Mouse (Mus musculus): ENCODE measurements around the gene Ssbp3.

Gene Ssbp3

DNA sequence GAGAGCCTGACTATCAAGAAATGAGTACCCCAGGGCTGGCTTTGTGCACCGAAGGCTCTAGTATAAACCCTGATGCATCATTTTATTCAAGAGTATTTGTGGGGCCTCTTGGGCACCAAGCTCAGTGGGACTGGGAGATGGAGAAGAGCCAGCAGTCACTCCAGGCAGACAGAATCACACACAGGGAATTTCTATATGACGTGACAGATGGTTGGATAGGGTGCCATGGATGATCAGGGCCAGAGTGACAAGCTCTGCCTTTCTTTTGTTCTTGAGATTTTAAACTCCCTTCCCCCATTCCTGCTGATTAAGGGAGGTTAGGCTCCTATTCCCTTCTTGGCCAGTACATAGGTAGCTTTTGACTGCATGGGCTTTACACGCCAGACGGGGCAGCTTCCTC is 74.8 kb downstream of the Ssbp3 start:
- no peak for DNase-seq (ENCODE audit: extremely low read depth, low read depth)

DNA sequence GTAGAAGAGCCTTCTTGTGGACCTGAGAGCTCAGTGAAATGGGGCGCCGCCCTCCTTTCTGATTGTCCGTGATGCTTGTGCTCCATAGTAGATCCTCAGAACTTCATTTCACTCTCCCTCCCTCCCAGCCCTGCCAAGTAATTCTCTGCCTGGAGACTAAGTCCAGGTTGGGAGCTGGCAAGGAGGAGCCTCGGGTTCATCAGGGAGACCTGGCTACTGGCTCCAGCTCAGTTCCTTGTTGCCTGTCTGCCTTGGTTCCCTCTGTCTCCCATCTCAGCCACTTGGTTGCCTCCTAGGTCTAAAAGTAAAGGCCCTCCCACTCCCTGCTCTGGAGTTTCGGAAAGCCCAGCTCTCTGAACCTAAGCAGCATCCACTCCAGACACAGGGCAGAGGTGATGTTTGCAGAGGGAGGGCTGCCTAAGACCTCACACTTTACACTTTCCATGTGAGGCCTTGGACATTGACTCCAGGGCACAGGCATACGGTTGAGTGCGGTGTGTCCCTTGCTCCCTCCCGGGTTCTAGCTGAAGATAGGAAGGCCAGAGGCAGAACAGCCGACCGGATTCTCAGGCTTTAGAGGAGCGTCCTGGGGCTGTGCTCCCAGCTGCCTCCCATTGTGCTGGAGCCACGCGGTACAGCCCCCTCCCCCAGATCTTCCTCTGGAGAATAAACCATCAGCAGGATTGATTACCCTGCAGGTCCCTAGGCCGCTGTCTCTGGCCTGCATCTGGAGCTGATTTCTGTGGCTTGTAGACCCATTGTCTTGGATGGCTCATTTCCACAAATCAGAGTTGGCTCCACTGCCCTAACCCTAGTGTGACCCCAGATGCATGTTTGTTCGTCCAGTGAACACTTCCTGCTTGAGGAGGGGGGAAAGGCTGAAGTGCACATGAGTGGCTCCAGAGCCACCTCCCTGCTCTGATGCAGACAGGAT is 75.7 kb downstream of the Ssbp3 start:
- DNase-seq (ENCODE audit: extremely low read depth, low read depth) = no peak

GRCm38 (mm10) chr4:106987725-106988364 is 77.3 kb downstream of the Ssbp3 start:
- peak; percentile 35 for DNase-seq (ENCODE audit: extremely low read depth, low read depth)

- DNase-seq (ENCODE audit: extremely low read depth, low read depth) = no peak
Measured at GRCm38 (mm10) chr4:106988886-106989225, 78.4 kb downstream of the Ssbp3 start.

GRCm38 (mm10) chr4:106989226-106989983 is 78.9 kb downstream of the Ssbp3 start:
- no peak for DNase-seq (ENCODE audit: extremely low read depth, low read depth)

DNA sequence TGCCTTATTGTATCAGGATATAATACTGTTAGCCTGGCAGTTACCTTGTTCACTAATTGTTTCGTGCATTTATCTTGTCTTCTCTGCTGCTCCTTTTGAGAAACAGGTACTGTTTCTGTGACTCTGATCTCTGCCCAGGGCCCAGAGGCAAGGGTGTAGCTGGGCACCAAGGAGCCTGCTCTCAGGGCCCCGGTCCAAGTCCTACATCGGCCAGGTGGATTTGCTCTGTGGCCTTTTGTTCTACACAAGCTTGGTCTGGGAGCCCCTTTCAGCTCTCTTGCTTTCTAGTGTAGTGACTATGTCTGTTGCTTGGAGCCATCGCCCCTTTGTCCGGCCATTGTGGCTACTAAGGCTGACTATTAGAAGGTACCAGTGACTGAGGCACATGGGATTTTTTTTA is 82.6 kb downstream of the Ssbp3 start:
- DNase-seq (ENCODE audit: extremely low read depth, low read depth) = no peak

- DNase-seq (ENCODE audit: extremely low read depth, low read depth) = no peak
Measured at GRCm38 (mm10) chr4:106994252-106994651, 83.8 kb downstream of the Ssbp3 start.

GRCm38 (mm10) chr4:106995069-106995468 is 84.6 kb downstream of the Ssbp3 start:
- DNase-seq (ENCODE audit: extremely low read depth, low read depth) = no peak

DNA sequence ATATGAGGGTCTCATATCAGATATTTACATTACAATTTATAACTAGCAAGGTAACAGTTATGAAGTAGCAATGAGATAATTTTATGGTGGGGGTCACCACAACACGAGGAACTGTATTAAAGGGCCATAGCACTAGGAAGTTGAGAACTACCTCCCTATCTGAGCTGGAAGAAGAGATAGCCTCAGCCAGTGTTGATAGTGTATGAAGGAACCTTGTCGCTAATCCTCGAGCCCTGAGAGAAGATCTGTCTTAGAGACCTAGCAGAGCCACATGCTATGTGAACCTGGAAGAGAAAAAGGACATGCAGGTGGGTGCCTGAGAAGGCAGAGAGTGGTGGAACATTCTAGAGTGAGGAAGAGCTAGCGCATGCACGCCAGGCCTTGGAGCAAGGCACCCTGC is 85.0 kb downstream of the Ssbp3 start:
- no peak for DNase-seq (ENCODE audit: extremely low read depth, low read depth)

- no peak for DNase-seq (ENCODE audit: extremely low read depth, low read depth)
Measured at GRCm38 (mm10) chr4:106996305-106997076, 86.0 kb downstream of the Ssbp3 start.

DNA sequence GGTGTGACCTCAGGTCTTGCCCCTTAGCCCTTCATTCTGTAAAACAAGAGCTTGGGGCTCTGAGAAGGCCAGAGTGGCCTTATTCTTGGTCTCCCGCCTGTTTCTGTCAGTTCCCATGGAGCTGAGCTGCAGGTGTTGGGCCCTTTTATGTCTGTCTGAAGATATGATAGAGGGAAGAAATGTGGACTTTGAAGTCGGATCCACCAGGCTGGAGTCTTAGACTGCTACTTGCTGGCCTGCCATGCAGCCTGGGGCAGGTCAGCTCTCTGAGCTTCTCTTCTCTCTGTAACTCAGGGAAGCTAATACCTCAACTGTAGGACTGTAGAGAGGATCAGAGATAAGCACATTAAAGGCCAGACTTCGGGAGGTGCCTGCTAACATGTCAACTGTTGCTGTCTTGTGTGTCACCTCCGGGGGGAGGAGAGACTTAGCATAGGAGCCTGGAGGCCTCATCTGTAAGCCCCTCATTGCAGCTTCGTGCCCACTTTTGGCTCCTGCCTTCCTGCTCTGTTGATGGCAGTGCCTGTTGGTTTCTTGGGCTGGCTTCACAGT is 90.8 kb downstream of the Ssbp3 start:
- DNase-seq (ENCODE audit: extremely low read depth, low read depth) = no peak

GRCm38 (mm10) chr4:107001916-107002488 is 91.5 kb downstream of the Ssbp3 start:
- DNase-seq (ENCODE audit: extremely low read depth, low read depth) = no peak

- DNase-seq (ENCODE audit: extremely low read depth, low read depth) = no peak
Measured at GRCm38 (mm10) chr4:107002517-107003165, 92.1 kb downstream of the Ssbp3 start.

DNA sequence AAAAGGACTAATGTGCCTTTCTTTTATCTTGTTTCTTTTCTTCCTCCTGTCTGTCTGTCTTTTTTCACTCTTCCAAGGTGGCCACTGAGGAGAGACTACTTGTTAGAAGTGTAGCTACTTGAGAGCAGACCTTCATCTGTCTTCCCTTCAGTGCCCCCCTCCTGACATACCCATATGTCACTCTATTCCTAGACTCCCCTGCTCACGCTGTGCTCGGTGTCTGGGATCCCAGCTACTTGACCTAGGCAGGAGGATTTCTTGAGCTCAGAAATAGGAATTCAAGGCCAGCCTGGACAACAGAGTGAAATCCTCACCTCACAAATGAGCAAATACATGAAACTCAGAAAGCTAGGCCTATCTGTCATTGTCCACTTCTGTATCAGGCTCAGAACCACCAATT is 92.7 kb downstream of the Ssbp3 start:
- DNase-seq (ENCODE audit: extremely low read depth, low read depth) = no peak

DNA sequence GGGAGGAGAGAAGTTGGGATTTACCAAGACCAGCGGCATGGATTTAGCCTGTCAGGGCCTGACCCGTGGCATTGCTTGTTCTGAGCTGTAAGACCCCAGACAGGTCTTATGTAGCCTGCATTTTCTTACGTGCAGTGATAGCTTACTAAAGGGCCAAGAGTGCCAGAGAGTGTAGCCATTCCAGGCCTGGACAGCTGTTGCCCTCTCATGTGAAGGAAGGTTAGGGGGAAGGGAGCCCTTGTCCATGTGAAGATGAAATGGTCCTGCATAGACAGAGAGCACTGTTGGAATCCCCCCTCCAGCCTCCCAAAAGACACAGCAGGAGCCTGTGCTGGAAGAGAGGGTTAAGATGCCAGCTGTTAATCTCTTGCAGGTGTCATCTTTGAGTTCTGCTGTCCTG is 93.3 kb downstream of the Ssbp3 start:
- DNase-seq (ENCODE audit: extremely low read depth, low read depth) = no peak

- no peak for DNase-seq (ENCODE audit: extremely low read depth, low read depth)
Measured at GRCm38 (mm10) chr4:107004346-107004745, 93.8 kb downstream of the Ssbp3 start.

DNA sequence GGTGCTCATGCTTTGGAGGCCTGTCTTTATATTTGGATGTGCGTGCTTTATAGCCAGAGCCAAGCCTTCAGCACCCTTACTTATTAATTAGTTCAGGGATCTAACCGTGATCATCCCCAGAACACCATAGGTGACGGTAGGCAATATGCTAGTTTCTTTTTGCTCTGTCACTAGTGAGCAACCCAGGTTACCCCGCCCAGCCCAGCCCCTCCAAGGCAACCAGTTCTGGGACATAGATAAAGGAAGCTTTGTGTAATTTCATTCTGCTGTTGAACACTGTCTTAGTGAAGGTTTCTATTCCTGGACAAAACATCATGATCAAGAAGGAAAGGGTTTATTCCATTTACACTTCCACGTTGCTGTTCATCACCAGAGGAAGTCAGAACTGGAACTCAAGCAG is 94.7 kb downstream of the Ssbp3 start:
- DNase-seq (ENCODE audit: extremely low read depth, low read depth) = no peak

DNA sequence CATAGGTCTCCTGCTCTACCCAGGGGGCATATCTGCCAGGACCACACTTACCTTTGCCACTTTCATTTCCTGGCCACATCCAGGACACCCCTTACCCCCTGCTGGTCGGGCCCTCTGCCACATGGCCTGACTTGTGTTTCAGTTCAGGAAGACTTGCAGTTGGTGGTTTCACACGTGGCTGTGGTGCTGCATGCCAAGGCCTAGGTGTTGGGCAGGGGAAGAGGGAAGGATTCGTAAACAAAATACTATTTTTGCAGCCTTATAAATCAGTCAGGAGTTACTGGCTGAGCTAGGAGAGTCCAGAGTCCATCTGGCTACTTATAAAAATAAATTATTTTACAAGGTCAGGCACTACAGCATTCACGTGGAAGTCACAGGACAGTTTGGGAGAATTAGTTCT is 95.7 kb downstream of the Ssbp3 start:
- DNase-seq (ENCODE audit: extremely low read depth, low read depth) = no peak

- no peak for DNase-seq (ENCODE audit: extremely low read depth, low read depth)
Measured at GRCm38 (mm10) chr4:107006807-107007206, 96.3 kb downstream of the Ssbp3 start.

DNA sequence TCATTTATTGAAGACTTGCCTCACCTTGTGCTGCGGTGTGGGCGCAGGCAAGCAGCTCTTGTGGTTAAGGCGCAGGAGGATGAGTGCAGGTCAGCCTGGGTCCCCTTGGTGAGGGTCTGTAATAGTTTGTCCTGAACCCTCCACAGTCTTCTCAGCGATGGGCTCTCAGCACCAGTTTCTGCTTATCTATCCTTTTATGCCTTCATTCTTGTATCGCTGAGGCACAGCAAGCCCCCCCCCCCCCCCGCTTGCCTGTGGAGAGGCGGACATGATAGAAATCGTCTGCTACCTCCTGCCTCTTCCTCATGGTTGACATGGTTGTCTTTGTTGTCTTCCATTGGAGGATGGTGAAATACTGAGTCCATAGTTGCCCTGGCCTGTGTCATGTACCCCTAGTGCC is 96.9 kb downstream of the Ssbp3 start:
- no peak for DNase-seq (ENCODE audit: extremely low read depth, low read depth)

All from MEL-GATA-1-ER (cell line).